Mouse (Mus musculus) myocyte (in vitro differentiated cells): ENCODE data around the gene Snapc4. TPM values are rescaled to one million over a fixed set of nuclear protein-coding genes. Genes with fewer than 3 reads are reported as not detected.

Source experiments
- H3K27me3 ChIP-seq: one replicate; pipeline ENCODE4 v1.6.1; 2011; ENCODE audit not compliant: control insufficient read depth, insufficient read depth, insufficient read length
- H3K36me3 ChIP-seq: one replicate; pipeline ENCODE4 v1.6.1; 2011; ENCODE audit not compliant: control insufficient read depth, insufficient read depth
- H3K4me2 ChIP-seq: one replicate; pipeline ENCODE4 v1.6.1; 2011; ENCODE audit warnings: low read depth, control low read depth
- H3K4me3 ChIP-seq: one replicate; pipeline ENCODE4 v1.5.1; 2011; ENCODE audit warnings: mild to moderate bottlenecking, control low read depth, moderate library complexity
- H3K79me2 ChIP-seq: one replicate; pipeline ENCODE4 v1.6.1; 2011; ENCODE audit not compliant: control insufficient read depth, insufficient read depth
- H3ac ChIP-seq: one replicate; pipeline ENCODE4 v1.6.1; 2011; ENCODE audit not compliant: control insufficient read depth, insufficient read length
- CEBPB ChIP-seq: IDR thresholded peaks from 2 replicates; pipeline ENCODE4 v1.6.1; 2011; ENCODE audit warnings: mild to moderate bottlenecking, moderate library complexity; ENCODE audit not compliant: poor library complexity, insufficient read depth, severe bottlenecking
- E2F4 ChIP-seq: IDR thresholded peaks from one replicate; pipeline ENCODE4 v1.6.1; 2011; ENCODE audit warnings: mild to moderate bottlenecking, control low read depth, moderate library complexity; ENCODE audit not compliant: insufficient read depth
- MAX ChIP-seq: IDR thresholded peaks from one replicate; pipeline ENCODE4 v1.6.1; 2011; ENCODE audit warnings: low read depth, mild to moderate bottlenecking, control low read depth
- MYOD1 ChIP-seq, 3 experiments: IDR thresholded peaks; one replicate each; pipeline ENCODE4 v1.6.1; 2011; ENCODE audit warnings: control low read depth in 2 of 3, low read depth in 2 of 3, mild to moderate bottlenecking in 2 of 3, moderate library complexity in 1 of 3; ENCODE audit not compliant: insufficient read length in 2 of 3, control insufficient read depth in 1 of 3
- MYOG ChIP-seq, 3 experiments: IDR thresholded peaks; one replicate each; pipeline ENCODE4 v1.6.1; 2011; ENCODE audit warnings: control low read depth in 2 of 3, low read depth in 2 of 3, mild to moderate bottlenecking in 2 of 3; ENCODE audit not compliant: insufficient read length in 2 of 3, control insufficient read depth in 1 of 3, insufficient read depth in 1 of 3
- POLR2A ChIP-seq: IDR thresholded peaks from one replicate; pipeline ENCODE4 v1.6.1; 2011; ENCODE audit warnings: low read depth, mild to moderate bottlenecking, control low read depth, moderate library complexity; ENCODE audit not compliant: insufficient read length
- POLR2AphosphoS2 ChIP-seq: IDR thresholded peaks from one replicate; pipeline ENCODE4 v1.6.1; 2011; ENCODE audit warnings: low read depth, control low read depth; ENCODE audit not compliant: insufficient read length
- REST ChIP-seq: IDR thresholded peaks from one replicate; pipeline ENCODE4 v1.6.1; 2011; ENCODE audit warnings: mild to moderate bottlenecking, control low read depth, moderate library complexity; ENCODE audit not compliant: insufficient read depth, insufficient read length
- SRF ChIP-seq: IDR thresholded peaks from one replicate; pipeline ENCODE4 v1.6.1; 2011; ENCODE audit warnings: low read depth; ENCODE audit not compliant: control insufficient read depth, insufficient read length
- TCF12 ChIP-seq: IDR thresholded peaks from one replicate; pipeline ENCODE4 v1.6.1; 2011; ENCODE audit warnings: mild to moderate bottlenecking, control low read depth; ENCODE audit not compliant: poor library complexity, insufficient read depth, severe bottlenecking
- TCF3 ChIP-seq: IDR thresholded peaks from one replicate; pipeline ENCODE4 v1.6.1; 2011; ENCODE audit warnings: low read depth, control low read depth; ENCODE audit not compliant: insufficient read length
- USF1 ChIP-seq: IDR thresholded peaks from one replicate; pipeline ENCODE4 v1.6.1; 2011; ENCODE audit warnings: low read depth, mild to moderate bottlenecking, control low read depth, moderate library complexity
- polyA plus RNA-seq: library from polyadenylated mRNA; unstranded; fragments of >200 nt; fragmentation: generic; extraction: Trizol; gene quantifications from one replicate; pipeline ENCODE4 v1.2.1, GENCODE M21; 2012; ENCODE audit warnings: missing spikeins

Snapc4 gene
- polyA plus RNA-seq, 1 experiment = 11.0 TPM

GRCm38 (mm10) chr2:26342609-26343490, 37.6 kb downstream of the Snapc4 start:
- Histone ChIP-seq H3K27me3 (no peaks in the 10 kb centered on the region), H3K36me3 (peaks cover 2% of the 10 kb centered on the region), H3K4me3 (no peak overlapping the region), H3K4me2 (no peak overlapping the region), H3ac (no peak overlapping the region), H3K79me2 (no peaks in the 10 kb centered on the region)
- TF ChIP-seq MYOD1 (IDR thresholded peaks at IDR 0.05; ENCODE audit: control insufficient read depth in 1 of 3, insufficient read length in 2 of 3, low read depth in 2 of 3) = no peak

- Histone ChIP-seq H3K4me2 (peak overlapping the region; percentile 38), H3K4me3 (no peak overlapping the region), H3ac (no peak overlapping the region), H3K36me3 (no peaks in the 10 kb centered on the region), H3K79me2 (no peaks in the 10 kb centered on the region), H3K27me3 (no peaks in the 10 kb centered on the region)
- TF ChIP-seq USF1 (peak; percentile 41), MYOD1 (IDR thresholded peaks at IDR 0.05; ENCODE audit: control insufficient read depth in 1 of 3, insufficient read length in 2 of 3, low read depth in 2 of 3) (peak; percentile 32 to 99 (median 96)), POLR2AphosphoS2 (no peak), TCF12 (peak; percentile 22), TCF3 (peak; percentile 88), MYOG (IDR thresholded peaks at IDR 0.05; ENCODE audit: control insufficient read depth in 1 of 3, insufficient read depth in 1 of 3, insufficient read length in 2 of 3, low read depth in 2 of 3) (peak; percentile 61 to 96 (median 94)), CEBPB (no peak)
These were observed 38.4 kb downstream of the Snapc4 start for GRCm38 (mm10) chr2:26342044-26342443.

- Histone ChIP-seq H3K4me3 (no peak overlapping the region), H3K36me3 (no peaks in the 10 kb centered on the region), H3K4me2 (peak overlapping the region; percentile 38), H3K27me3 (no peaks in the 10 kb centered on the region), H3ac (no peak overlapping the region), H3K79me2 (no peaks in the 10 kb centered on the region)
- no peak for TF ChIP-seq CEBPB
- TF ChIP-seq MYOG (IDR thresholded peaks at IDR 0.05; ENCODE audit: control insufficient read depth in 1 of 3, insufficient read depth in 1 of 3, insufficient read length in 2 of 3, low read depth in 2 of 3) = no peak
- no peak for TF ChIP-seq SRF
- no peak for TF ChIP-seq TCF3
- no peak for TF ChIP-seq E2F4
- no peak for TF ChIP-seq REST
- TF ChIP-seq MAX = no peak
- no peak for TF ChIP-seq MYOD1 (IDR thresholded peaks at IDR 0.05; ENCODE audit: control insufficient read depth in 1 of 3, insufficient read length in 2 of 3, low read depth in 2 of 3)
- no peak for TF ChIP-seq POLR2AphosphoS2
- no peak for TF ChIP-seq TCF12
- TF ChIP-seq POLR2A = no peak
- TF ChIP-seq USF1 = no peak
These were observed 38.9 kb downstream of the Snapc4 start for GRCm38 (mm10) chr2:26341510-26341981.

- no peaks in the 10 kb centered on the region for H3K79me2 ChIP-seq
- no peak overlapping the region for H3K4me2 ChIP-seq
- no peak overlapping the region for H3ac ChIP-seq
- H3K4me3 ChIP-seq = no peak overlapping the region
- no peaks in the 10 kb centered on the region for H3K27me3 ChIP-seq
- H3K36me3 ChIP-seq = no peaks in the 10 kb centered on the region
- TF ChIP-seq MAX = no peak
These were observed 41.3 kb downstream of the Snapc4 start for GRCm38 (mm10) chr2:26339204-26339551.

- H3K4me3 ChIP-seq = no peak overlapping the region
- TF ChIP-seq CEBPB = no peak
- no peak for TF ChIP-seq E2F4
- no peak for TF ChIP-seq USF1
- TF ChIP-seq POLR2A = no peak
- TF ChIP-seq SRF = no peak
- TF ChIP-seq REST = no peak
- TF ChIP-seq MAX = no peak
- TF ChIP-seq MYOD1 (IDR thresholded peaks at IDR 0.05; ENCODE audit: control insufficient read depth in 1 of 3, insufficient read length in 2 of 3, low read depth in 2 of 3) = peak in 2 of 3 experiments; percentile 22 to 66
- TF ChIP-seq POLR2AphosphoS2 = no peak
- no peak for TF ChIP-seq TCF12
- peak in 2 of 3 experiments; percentile 34 to 64 for TF ChIP-seq MYOG (IDR thresholded peaks at IDR 0.05; ENCODE audit: control insufficient read depth in 1 of 3, insufficient read depth in 1 of 3, insufficient read length in 2 of 3, low read depth in 2 of 3)
- no peak for TF ChIP-seq TCF3
- no peak overlapping the region for H3K4me2 ChIP-seq
- no peaks in the 10 kb centered on the region for H3K79me2 ChIP-seq
- no peak overlapping the region for H3ac ChIP-seq
- H3K36me3 ChIP-seq = no peaks in the 10 kb centered on the region
- no peaks in the 10 kb centered on the region for H3K27me3 ChIP-seq
These were observed 41.9 kb downstream of the Snapc4 start for GRCm38 (mm10) chr2:26338302-26339203.
